Mouse (Mus musculus): Measurements from ENCODE around the gene Isyna1. TPM values are rescaled to one million over a fixed set of nuclear protein-coding genes. Genes with fewer than 3 reads are reported as not detected.

The Isyna1 gene
- total RNA-seq, 2 experiments from 2014 or later, result 3.2 to 4.3 TPM

- peak; percentile 41 for TF ChIP-seq CTCF (IDR thresholded peaks at IDR 0.05)
- intact Hi-C loops (cut with DNase I), result no loop called here
- H3K27ac ChIP-seq, result no peak overlapping the region
- DNase-seq, result no peak
- H3K4me3 ChIP-seq, result no peak overlapping the region
Observed at GRCm38 (mm10) chr8:70644065-70644464, 49.9 kb downstream of the Isyna1 start.

- no peak for TF ChIP-seq CTCF (IDR thresholded peaks at IDR 0.05)
- no peak for DNase-seq
- intact Hi-C loops (cut with DNase I), result no loop called here
- Histone ChIP-seq H3K27ac (peak overlapping the region; percentile 35; the same call in 1 of the 2 replicates), H3K4me3 (no peak overlapping the region)
Observed at GRCm38 (mm10) chr8:70645501-70646224, 51.5 kb downstream of the Isyna1 start.

GRCm38 (mm10) chr8:70646369-70646768 lies 52.2 kb downstream of the Isyna1 start:
- DNase-seq, result no peak
- no peak for TF ChIP-seq CTCF (IDR thresholded peaks at IDR 0.05)
- peak overlapping the region; percentile 35; the same call in 1 of the 2 replicates for H3K27ac ChIP-seq
- H3K4me3 ChIP-seq, result no peak overlapping the region
- intact Hi-C loops (cut with DNase I), result no loop called here

GRCm38 (mm10) chr8:70646775-70647174 lies 52.6 kb downstream of the Isyna1 start:
- Histone ChIP-seq H3K27ac (peak overlapping the region; percentile 35; the same call in 1 of the 2 replicates), H3K4me3 (no peak overlapping the region)
- intact Hi-C loops (cut with DNase I), result no loop called here
- DNase-seq, result no peak
- no peak for TF ChIP-seq CTCF (IDR thresholded peaks at IDR 0.05)

Other genes with a start within 250 kb of the Isyna1 start
- 10 to 100 TPM; 28.1 to 35.1 TPM for gene Upf1, start 241.1 kb upstream of the Isyna1 start, total RNA-seq (2021)
- 10 to 100 TPM in 1 of 2 experiments, 1 to 10 TPM in 1; 5.5 to 31.2 TPM for gene Comp, start 220.8 kb upstream of the Isyna1 start, total RNA-seq (2021)
- gene Crtc1, start 154.8 kb upstream of the Isyna1 start, total RNA-seq (2021), result 1 to 10 TPM; 8.9 to 9.5 TPM
- gene Klhl26, start 117.4 kb upstream of the Isyna1 start, total RNA-seq (2021), result 1 to 10 TPM; 6.7 to 8.5 TPM
- not detected for gene Tmem59l, start 107.0 kb upstream of the Isyna1 start, total RNA-seq (2021)
- 1 to 10 TPM; 2.5 to 3.2 TPM for gene Crlf1, start 101.2 kb upstream of the Isyna1 start, total RNA-seq (2021)
- 100 to 1,000 TPM; 146 to 148 TPM for gene Rex1bd, start 87.6 kb upstream of the Isyna1 start, total RNA-seq (2021)
- gene Uba52, start 83.6 kb upstream of the Isyna1 start, total RNA-seq (2021), result 100 to 1,000 TPM; 777 to 924 TPM
- gene Fkbp8, start 66.6 kb upstream of the Isyna1 start, total RNA-seq (2021), result 100 to 1,000 TPM; 108 to 112 TPM
- 10 to 100 TPM; 70.4 to 83.9 TPM for gene Kxd1, start 66.4 kb upstream of the Isyna1 start, total RNA-seq (2021)
- 10 to 100 TPM; 11.9 to 14.6 TPM for gene Ell, start 54.9 kb upstream of the Isyna1 start, total RNA-seq (2021)
- gene Ssbp4, start 14.5 kb downstream of the Isyna1 start, total RNA-seq (2021), result 10 to 100 TPM in 1 of 2 experiments, 1 to 10 TPM in 1; 9.2 to 14.4 TPM
- gene Lrrc25, start 21.8 kb downstream of the Isyna1 start, total RNA-seq (2021), result under 1 TPM; 0.42 to 0.48 TPM
- under 1 TPM in 1 of 2 experiments, not detected in 1; 0.28 TPM for gene Gdf15, start 38.1 kb downstream of the Isyna1 start, total RNA-seq (2021)
- gene Pgpep1, start 66.0 kb downstream of the Isyna1 start, total RNA-seq (2021), result 10 to 100 TPM in 1 of 2 experiments, 1 to 10 TPM in 1; 9.3 to 22.5 TPM
- gene Lsm4, start 78.9 kb downstream of the Isyna1 start, total RNA-seq (2021), result 10 to 100 TPM; 61.7 to 65.6 TPM
- 10 to 100 TPM; 35.5 to 54.5 TPM for gene Jund, start 104.6 kb downstream of the Isyna1 start, total RNA-seq (2021)
- gene Iqcn, start 109.1 kb downstream of the Isyna1 start, total RNA-seq (2021), result not detected
- gene Gm3336, start 124.2 kb downstream of the Isyna1 start, total RNA-seq (2021), result not detected
- 1 to 10 TPM; 2.4 to 3.0 TPM for gene Pde4c, start 129.3 kb downstream of the Isyna1 start, total RNA-seq (2021)
- 10 to 100 TPM; 31.9 to 39.8 TPM for gene Rab3a, start 160.3 kb downstream of the Isyna1 start, total RNA-seq (2021)
- 10 to 100 TPM; 21.0 to 22.8 TPM for gene Mpv17l2, start 166.6 kb downstream of the Isyna1 start, total RNA-seq (2021)
- 10 to 100 TPM; 13.9 to 16.2 TPM for gene Pik3r2, start 182.3 kb downstream of the Isyna1 start, total RNA-seq (2021)
- gene Mast3, start 210.7 kb downstream of the Isyna1 start, total RNA-seq (2021), result 1 to 10 TPM; 2.7 to 3.6 TPM
- gene Il12rb1, start 214.1 kb downstream of the Isyna1 start, total RNA-seq (2021), result not detected
- 100 to 1,000 TPM in 1 of 2 experiments, 10 to 100 TPM in 1; 66.5 to 182 TPM for gene Arrdc2, start 245.3 kb downstream of the Isyna1 start, total RNA-seq (2021)

All from gastrocnemius, adult 2 months (tissue).